Mouse (Mus musculus): Measurements from ENCODE around the gene Srp54c. TPM values are rescaled to one million over a fixed set of nuclear protein-coding genes. Genes with fewer than 3 reads are reported as not detected.
"Not testable (repeated sequence)": the region's sequence is repeated elsewhere in the genome, so short reads cannot be mapped to it uniquely, and the experiment has no call there.

Gene Srp54c
- polyA plus RNA-seq (2011; ENCODE audit: insufficient read depth, insufficient read length, low replicate concordance, missing spikeins) = 15.9 and 20.3 TPM in 2 replicates

GRCm38 (mm10) chr12:55229626-55230519 lies at the start of gene Srp54c:
Gene Srp54c (plus strand): TSS chr12:55230168.
- no CpG with 5 or more reads among the region's 57 CpGs for WGBS
- H3K4me3 ChIP-seq (replicated peaks; ENCODE audit: control insufficient read depth, low read depth, low read length) = peak within 1 kb of the TSS; percentile 59
- not testable (repeated sequence) for H3K27ac ChIP-seq (ENCODE audit: control insufficient read depth, insufficient read depth, low read depth, low read length, poor library complexity); H3K4me1 ChIP-seq (ENCODE audit: control insufficient read depth, insufficient read depth, low read length)

- not testable (repeated sequence) for H3K4me1 ChIP-seq (ENCODE audit: control insufficient read depth, insufficient read depth, low read length); H3K27ac ChIP-seq (ENCODE audit: control insufficient read depth, insufficient read depth, low read depth, low read length, poor library complexity); H3K4me3 ChIP-seq (replicated peaks; ENCODE audit: control insufficient read depth, low read depth, low read length)
- WGBS = no CpG with 5 or more reads among the region's 8 CpGs
Measured at GRCm38 (mm10) chr12:55187686-55188085, 42.3 kb upstream of the Srp54c start.

- not testable (repeated sequence) for H3K4me3 ChIP-seq (replicated peaks; ENCODE audit: control insufficient read depth, low read depth, low read length); H3K27ac ChIP-seq (ENCODE audit: control insufficient read depth, insufficient read depth, low read depth, low read length, poor library complexity); H3K4me1 ChIP-seq (ENCODE audit: control insufficient read depth, insufficient read depth, low read length)
- no CpG with 5 or more reads among the region's 5 CpGs for WGBS
Measured at GRCm38 (mm10) chr12:55189127-55189526, 40.8 kb upstream of the Srp54c start.

- H3K4me3 ChIP-seq (replicated peaks; ENCODE audit: control insufficient read depth, low read depth, low read length); H3K4me1 ChIP-seq (ENCODE audit: control insufficient read depth, insufficient read depth, low read length); H3K27ac ChIP-seq (ENCODE audit: control insufficient read depth, insufficient read depth, low read depth, low read length, poor library complexity): not testable (repeated sequence)
- no CpG with 5 or more reads among the region's 40 CpGs for WGBS
Measured at GRCm38 (mm10) chr12:55199306-55199705, 30.7 kb upstream of the Srp54c start, which contains the start of gene 1700047I17Rik2. Gene 1700047I17Rik2 (plus strand): TSS chr12:55199592.

GRCm38 (mm10) chr12:55199799-55200198 lies 30.2 kb upstream of the Srp54c start:
- not testable (repeated sequence) for H3K27ac ChIP-seq (ENCODE audit: control insufficient read depth, insufficient read depth, low read depth, low read length, poor library complexity); H3K4me1 ChIP-seq (ENCODE audit: control insufficient read depth, insufficient read depth, low read length); H3K4me3 ChIP-seq (replicated peaks; ENCODE audit: control insufficient read depth, low read depth, low read length)
- no CpG with 5 or more reads among the region's 18 CpGs for WGBS

GRCm38 (mm10) chr12:55212944-55213343 lies 17.0 kb upstream of the Srp54c start:
- H3K27ac ChIP-seq (ENCODE audit: control insufficient read depth, insufficient read depth, low read depth, low read length, poor library complexity); H3K4me1 ChIP-seq (ENCODE audit: control insufficient read depth, insufficient read depth, low read length); H3K4me3 ChIP-seq (replicated peaks; ENCODE audit: control insufficient read depth, low read depth, low read length): not testable (repeated sequence)
- no CpG with 5 or more reads among the region's 6 CpGs for WGBS

GRCm38 (mm10) chr12:55230520-55230861 lies 523 bp downstream of the Srp54c start:
- not testable (repeated sequence) for H3K27ac ChIP-seq (ENCODE audit: control insufficient read depth, insufficient read depth, low read depth, low read length, poor library complexity); H3K4me1 ChIP-seq (ENCODE audit: control insufficient read depth, insufficient read depth, low read length)
- H3K4me3 ChIP-seq (replicated peaks; ENCODE audit: control insufficient read depth, low read depth, low read length) = peak overlapping the region; percentile 59
- WGBS = under 1% methylated on average over 14 of the region's 25 CpGs

- no CpG with 5 or more reads among the region's 8 CpGs for WGBS
- not testable (repeated sequence) for H3K4me3 ChIP-seq (replicated peaks; ENCODE audit: control insufficient read depth, low read depth, low read length)
Measured at GRCm38 (mm10) chr12:55242243-55242642, 12.3 kb downstream of the Srp54c start.

GRCm38 (mm10) chr12:55261950-55262349 lies 32.0 kb downstream of the Srp54c start:
- H3K4me1 ChIP-seq (ENCODE audit: control insufficient read depth, insufficient read depth, low read length); H3K4me3 ChIP-seq (replicated peaks; ENCODE audit: control insufficient read depth, low read depth, low read length); H3K27ac ChIP-seq (ENCODE audit: control insufficient read depth, insufficient read depth, low read depth, low read length, poor library complexity): not testable (repeated sequence)
- WGBS = no CpG with 5 or more reads among the region's 8 CpGs

More at GRCm38 (mm10) chr12:55242243-55242642, 12.3 kb downstream of the Srp54c start:
- not testable (repeated sequence) for H3K27ac ChIP-seq (ENCODE audit: control insufficient read depth, insufficient read depth, low read depth, low read length, poor library complexity); H3K4me1 ChIP-seq (ENCODE audit: control insufficient read depth, insufficient read depth, low read length)

- H3K4me1 ChIP-seq (ENCODE audit: control insufficient read depth, insufficient read depth, low read length); H3K27ac ChIP-seq (ENCODE audit: control insufficient read depth, insufficient read depth, low read depth, low read length, poor library complexity); H3K4me3 ChIP-seq (replicated peaks; ENCODE audit: control insufficient read depth, low read depth, low read length): not testable (repeated sequence)
- WGBS = no CpG with 5 or more reads among the region's 5 CpGs
Measured at GRCm38 (mm10) chr12:55263385-55263784, 33.4 kb downstream of the Srp54c start.
